Mouse (Mus musculus) T-cell, adult 2 months (primary cell): Measurements from ENCODE around the gene Exoc2.

Experiments used
- DNase-seq: peaks from one replicate; pipeline ENCODE4 v3.0.0; 2022; ENCODE audit warnings: low spot score

Gene Exoc2

GRCm38 (mm10) chr13:30776021-30776420, 197.9 kb downstream of the Exoc2 start:
- no peak for DNase-seq

GRCm38 (mm10) chr13:30767477-30768127, 206.3 kb downstream of the Exoc2 start:
- no peak for DNase-seq

- no peak for DNase-seq
These were observed 207.0 kb downstream of the Exoc2 start for GRCm38 (mm10) chr13:30766636-30767476.

- no peak for DNase-seq
These were observed 208.0 kb downstream of the Exoc2 start for GRCm38 (mm10) chr13:30765906-30766305.

GRCm38 (mm10) chr13:30764014-30764740, 209.7 kb downstream of the Exoc2 start:
- no peak for DNase-seq
